Mouse (Mus musculus) frontal cortex, postnatal 36 days (tissue): Measurements from ENCODE around the gene Ctf2.
A peak's percentile ranks its signal among the peaks of the same experiment; 100 is the strongest.

Source experiments
- DNase-seq, 2 experiments: peaks; one replicate each; pipeline ENCODE4 v3.0.0; 2022; ENCODE audit warnings: low spot score in 2 of 2

The Ctf2 gene

DNA sequence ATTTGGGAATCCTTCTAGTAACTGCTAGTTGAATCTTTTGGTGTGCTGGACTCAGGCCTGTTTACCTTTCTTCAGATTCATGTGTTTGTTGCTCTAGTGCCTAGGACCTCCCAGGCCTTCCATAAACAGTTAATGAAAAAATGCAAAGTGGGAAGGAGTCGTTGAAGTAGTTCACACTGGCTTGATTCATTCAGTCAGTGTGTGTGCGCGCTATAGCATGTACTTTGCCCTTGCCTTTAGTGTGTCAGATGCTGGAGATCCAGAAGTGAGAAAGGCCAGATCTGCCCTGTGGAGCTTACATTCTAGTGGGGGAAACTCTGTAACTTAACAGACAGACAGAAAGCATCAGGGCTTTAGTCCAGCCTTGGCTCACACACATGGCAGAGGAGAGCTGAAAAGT lies 28.5 kb upstream of the Ctf2 start:
- no peak for DNase-seq

GRCm38 (mm10) chr7:127759716-127760115 lies 27.8 kb upstream of the Ctf2 start:
- DNase-seq = no peak

DNA sequence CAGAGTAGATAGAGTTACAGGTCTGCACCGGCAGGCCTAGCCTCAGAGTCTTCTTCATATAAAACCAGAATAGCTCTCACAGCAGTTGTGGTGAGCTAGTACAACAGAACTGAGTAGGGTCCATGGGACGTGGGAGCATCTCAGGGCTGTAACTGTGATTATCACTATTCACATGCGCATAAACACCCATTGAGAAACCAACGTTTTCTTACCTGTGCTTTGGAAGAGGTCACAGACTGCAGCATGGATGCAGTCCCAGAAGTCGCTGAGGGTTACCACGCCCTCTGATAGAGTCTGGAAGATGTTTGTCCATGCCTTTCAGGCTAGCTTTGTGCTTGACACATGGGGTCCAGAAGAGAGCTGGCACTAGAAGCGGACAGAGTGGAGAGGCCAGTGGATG lies 21.8 kb upstream of the Ctf2 start:
- DNase-seq = no peak

- DNase-seq = no peak
These were observed 21.2 kb upstream of the Ctf2 start for GRCm38 (mm10) chr7:127753158-127753557.

DNA sequence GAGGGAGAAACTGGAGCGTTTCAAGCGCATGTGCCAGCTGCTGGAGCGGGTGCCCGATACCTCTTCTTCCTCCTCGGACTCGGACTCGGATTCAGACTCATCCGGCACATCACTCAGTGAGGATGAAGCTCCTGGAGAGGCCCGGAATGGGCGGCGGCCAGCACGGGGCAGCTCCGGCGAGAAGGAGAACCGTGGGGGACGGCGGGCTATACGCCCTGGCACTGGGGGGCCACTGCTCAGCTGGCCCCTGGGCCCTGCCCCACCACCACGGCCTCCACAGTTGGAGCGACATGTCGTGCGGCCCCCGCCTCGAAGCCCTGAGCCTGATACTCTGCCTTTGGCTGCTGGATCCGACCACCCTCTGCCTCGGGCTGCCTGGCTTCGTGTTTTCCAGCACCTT lies 20.1 kb upstream of the Ctf2 start:
- no peak for DNase-seq

DNA sequence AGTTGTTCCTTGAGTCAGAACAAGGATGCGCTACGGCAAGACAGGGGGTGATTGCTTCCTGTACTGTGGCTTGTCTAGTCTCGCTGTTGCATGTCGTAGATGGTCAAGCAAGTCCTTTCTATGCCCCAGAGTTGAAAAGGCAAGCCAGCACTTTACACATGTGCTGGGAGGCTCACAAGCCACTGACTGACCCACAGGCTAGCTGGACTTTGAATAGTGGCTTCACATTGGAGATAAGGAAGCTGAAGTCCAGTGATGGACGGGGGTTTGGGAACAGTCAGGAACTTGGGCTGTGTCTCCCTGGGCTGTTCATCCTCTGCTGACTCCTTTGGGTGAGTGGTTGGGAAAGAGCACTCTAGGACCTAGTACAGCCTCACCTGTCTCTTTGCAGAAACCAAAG lies 19.7 kb upstream of the Ctf2 start:
- no peak for DNase-seq

- peak; percentile 57 to 73 for DNase-seq
These were observed 18.5 kb upstream of the Ctf2 start for GRCm38 (mm10) chr7:127750131-127751127.

GRCm38 (mm10) chr7:127748235-127748560 lies 16.2 kb upstream of the Ctf2 start:
- DNase-seq = no peak

DNA sequence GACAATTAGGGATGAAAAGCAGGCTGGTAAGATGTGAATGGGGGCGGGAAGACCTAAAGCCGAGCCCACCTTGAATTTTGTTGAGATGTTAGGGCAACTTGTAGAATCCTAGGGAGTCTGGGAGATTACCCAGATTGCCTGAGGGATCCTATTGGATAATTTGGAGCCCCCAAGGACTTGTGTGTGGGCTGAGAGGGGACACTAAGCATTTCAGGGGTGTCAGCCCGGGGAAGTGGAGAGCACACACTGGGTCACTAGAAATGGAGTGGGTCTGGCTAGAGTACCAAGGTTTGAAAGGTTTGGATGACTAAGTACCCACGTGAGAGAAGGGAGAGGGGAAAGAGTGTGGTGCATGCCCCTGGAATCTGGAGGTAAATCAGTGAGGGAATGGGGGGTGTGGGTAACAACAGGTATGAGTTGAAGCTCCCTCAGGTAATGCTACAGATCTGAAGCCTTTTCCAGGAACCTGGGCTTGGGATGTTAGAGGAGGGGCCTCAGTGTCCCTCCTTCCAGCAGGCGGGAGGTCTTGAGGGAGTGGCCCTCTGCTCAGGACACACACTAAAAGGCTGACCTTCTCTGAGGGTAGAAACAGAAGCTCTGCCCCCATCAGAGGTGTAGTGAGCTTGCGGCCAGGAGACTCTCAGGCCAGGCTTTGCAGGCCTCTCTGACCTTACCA lies 15.7 kb upstream of the Ctf2 start:
- DNase-seq = no peak

DNA sequence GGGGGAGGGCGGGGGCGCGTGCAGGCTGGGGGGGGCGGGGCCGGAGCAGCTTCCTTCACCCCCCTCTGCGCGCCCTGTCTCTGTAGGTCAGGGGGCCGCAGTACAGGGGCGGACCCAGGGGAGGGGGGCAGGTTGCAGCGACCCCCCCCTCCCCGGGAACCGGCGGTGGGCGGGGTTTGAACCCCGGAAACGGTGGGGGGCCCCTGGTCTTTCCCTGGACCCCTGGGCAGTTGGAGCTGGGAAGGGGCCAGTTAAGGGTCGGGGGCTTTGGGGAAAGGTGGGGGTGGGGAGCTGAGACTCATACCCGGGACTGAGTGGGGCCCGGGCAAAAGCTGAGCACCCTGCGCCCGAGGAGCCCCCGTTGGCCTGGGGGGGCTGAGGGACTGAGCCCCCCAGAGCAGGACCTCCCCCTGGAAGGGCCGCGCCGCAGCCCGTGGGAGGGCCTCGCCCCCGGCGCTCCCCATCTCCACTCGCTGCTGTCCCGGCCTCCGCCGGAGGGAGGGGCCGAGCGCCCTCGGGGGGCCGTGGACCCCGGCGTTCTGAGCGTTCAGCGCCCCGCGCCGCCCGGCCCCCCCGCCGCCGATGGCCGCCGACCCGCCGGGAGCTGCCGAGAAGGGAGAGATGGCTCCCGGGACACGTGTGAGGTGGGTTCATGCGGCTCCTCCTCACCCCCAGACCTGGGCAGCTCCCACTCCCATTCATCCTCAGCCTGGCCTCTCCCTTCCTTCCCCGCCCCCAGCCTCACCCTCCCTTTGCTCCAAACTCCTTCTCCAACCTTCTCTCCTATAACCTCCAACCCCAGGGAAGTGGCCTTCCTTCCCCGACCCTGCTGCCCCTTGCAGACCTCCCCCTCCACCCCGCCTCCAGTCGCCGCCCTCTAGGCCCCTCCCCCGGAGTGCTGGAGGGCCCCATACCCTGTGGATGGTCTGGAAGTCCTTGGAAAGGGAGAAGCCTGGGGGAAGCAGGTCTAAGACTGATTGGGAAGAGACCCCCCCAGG lies 14.8 kb upstream of the Ctf2 start:
- no peak for DNase-seq

- peak; percentile 97 to 99 for DNase-seq
These were observed 13.9 kb upstream of the Ctf2 start for GRCm38 (mm10) chr7:127745652-127746493.

- peak; percentile 92 to 96 for DNase-seq
These were observed 13.3 kb upstream of the Ctf2 start for GRCm38 (mm10) chr7:127745251-127745651.

- DNase-seq = peak; percentile 68 to 80
These were observed 12.5 kb upstream of the Ctf2 start, which contains the start of gene Fbxl19 for GRCm38 (mm10) chr7:127744366-127745045. Fbxl19 (plus strand) TSS chr7:127744543.

DNA sequence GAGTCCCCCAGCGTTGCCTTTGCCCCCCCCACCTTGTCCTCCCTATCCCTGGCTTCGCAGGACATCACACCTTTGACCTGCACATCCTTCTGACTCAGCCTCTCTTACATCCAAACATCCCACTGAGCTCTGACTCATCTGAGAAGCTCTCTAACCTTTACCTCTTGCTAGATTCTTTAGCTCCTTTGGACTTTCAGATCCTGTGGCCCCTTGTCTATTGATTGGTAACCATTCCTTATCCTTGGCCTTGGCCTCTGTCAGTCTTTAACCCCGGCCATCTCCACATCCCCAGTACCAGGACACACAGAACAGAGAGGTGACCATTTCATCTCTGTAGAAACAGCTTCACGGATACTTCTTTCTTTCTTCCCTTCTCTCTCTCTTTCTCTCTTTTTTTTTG lies 1.8 kb downstream of the Ctf2 start:
- DNase-seq = no peak

DNA sequence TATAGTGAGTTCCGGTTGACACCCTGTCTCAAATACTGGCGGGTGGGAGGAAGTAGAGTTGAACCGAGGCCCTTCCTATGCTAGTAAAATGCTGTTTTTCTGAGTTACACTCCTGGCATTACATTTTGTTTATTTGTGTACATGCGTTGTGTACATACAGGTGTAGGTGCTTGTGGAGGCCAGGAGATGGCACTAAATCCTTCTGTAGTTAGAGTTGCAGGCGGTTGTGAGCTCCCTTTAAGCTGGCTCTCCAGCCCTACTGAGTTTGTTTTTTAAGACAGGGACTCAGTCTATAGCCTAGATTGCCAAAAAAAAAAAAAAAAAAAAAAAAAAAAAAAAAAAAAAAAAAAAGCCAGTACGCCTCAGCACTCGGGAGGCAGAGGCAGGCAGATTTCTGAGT lies 4.1 kb downstream of the Ctf2 start:
- DNase-seq = no peak

GRCm38 (mm10) chr7:127725924-127726323 lies 6.0 kb downstream of the Ctf2 start:
- no peak for DNase-seq

DNA sequence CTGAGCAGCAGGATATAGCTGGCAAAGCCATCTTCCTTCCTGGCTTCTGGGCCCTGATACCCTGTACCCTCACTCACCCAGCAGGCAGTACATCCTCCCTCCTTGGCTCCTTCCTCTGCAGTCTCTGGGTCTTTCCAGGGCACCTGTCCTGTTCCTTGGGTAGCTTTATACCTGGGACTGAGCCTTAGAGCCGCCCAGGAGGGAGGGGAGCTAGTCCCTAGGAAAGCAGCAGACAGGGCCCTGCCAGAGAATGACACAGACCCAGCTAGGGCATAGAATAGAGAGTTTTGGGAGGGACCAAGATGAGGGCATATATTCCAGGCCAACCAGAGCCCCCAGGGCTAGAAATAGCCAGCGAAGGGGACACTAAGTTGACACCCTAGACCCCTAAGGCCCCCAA lies 6.5 kb downstream of the Ctf2 start:
- DNase-seq = no peak

GRCm38 (mm10) chr7:127719258-127719657 lies 12.7 kb downstream of the Ctf2 start:
- DNase-seq = no peak

DNA sequence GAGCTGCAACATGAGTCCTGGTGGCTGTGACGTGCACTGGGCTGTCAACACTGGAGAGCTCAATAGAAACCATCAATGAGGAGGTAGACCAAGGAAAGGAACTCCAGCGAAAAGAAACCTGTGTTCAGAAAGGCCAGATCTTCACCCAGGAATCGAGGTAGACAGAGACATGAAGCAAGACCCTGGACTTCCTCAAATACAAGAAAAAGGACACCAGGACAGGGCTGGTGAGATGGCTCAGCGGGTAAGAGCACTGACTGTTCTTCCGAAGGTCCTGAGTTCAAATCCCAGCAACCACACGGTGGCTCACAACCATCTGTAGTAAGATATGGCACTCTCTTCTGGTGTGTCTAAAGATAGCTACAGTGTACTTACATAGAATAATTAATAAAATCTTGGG lies 13.6 kb downstream of the Ctf2 start:
- no peak for DNase-seq

DNA sequence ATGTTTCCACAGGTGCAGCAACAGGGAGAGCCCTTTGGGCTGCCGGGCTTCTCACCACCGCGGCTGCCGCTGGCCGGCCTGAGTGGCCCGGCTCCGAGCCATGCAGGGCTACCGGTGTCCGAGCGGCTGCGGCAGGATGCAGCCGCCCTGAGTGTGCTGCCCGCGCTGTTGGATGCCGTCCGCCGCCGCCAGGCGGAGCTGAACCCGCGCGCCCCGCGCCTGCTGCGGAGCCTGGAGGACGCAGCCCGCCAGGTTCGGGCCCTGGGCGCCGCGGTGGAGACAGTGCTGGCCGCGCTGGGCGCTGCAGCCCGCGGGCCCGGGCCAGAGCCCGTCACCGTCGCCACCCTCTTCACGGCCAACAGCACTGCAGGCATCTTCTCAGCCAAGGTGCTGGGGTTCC lies 15.0 kb downstream of the Ctf2 start:
- DNase-seq = peak; percentile 57 to 67
